Mouse (Mus musculus) left cerebral cortex, adult 18-20 months (tissue): ENCODE data around the gene Zfp592. TPM values are rescaled to one million over a fixed set of nuclear protein-coding genes. Genes with fewer than 3 reads are reported as not detected.
A peak's percentile ranks its signal among the peaks of the same experiment; 100 is the strongest.

Experiments
- DNase-seq, 2 experiments: peaks; one replicate each; pipeline ENCODE4 v3.0.0; 2021 to 2022; ENCODE audit warnings: low spot score in 2 of 2, mixed read lengths in 1 of 2
- total RNA-seq, 2 experiments: library from RNA; stranded (reverse); gene quantifications; 2 replicates each; pipeline ENCODE4 v1.2.3; 2021

Gene Zfp592
- total RNA-seq, 2 experiments from 2014 or later: 19.3 to 20.0 TPM

GRCm38 (mm10) chr7:80992631-80992979 lies 876 bp upstream of the Zfp592 start:
- DNase-seq: peak in 1 of 2 experiments; percentile 11

DNA sequence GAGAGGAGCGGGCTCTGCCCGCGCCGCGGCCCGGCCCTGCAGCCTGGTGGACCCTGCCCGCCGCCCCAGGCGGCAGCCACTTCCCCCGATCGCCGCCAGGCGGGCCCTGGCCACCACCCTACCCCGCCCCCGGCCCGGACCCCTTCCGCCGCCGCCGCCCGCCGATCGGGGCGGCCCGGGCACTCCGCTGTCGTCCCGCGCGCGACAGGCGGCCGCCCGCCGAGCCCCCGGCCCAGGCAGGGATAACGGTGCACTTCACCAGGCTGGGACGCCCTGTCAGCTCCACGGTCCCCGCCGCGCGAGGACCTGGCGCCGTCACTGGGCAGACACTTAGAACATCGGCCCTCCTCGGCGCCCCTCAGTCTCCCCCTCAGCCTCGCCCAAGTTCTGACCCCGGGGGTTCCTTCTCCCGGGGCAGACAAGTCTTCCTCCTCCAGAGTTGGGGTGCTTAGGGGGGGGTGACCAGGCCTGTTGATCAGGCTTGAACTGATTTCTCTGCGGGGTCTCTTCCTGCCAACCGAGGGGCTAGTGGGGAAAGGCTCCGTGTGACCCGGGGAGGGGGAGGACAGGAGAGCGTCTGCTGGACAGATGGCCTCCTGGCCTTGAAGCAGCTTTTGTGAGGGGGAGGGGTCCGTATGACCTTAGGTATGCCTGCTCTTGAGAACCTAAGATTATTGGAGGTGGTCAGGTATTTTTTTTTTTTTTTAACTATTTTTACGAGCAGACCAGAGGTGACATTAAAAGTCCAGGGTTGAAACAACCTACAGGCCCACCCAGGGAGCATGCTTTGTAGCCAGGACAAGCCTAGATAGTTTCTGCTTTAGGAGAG lies 567 bp downstream of the Zfp592 start:
- no peak for DNase-seq

- no peak for DNase-seq
Observed at GRCm38 (mm10) chr7:80994663-80995005, 1.2 kb downstream of the Zfp592 start.

- no peak for DNase-seq
Observed at GRCm38 (mm10) chr7:80995266-80996146, 2.0 kb downstream of the Zfp592 start.

- no peak for DNase-seq
Observed at GRCm38 (mm10) chr7:80997776-80998175, 4.3 kb downstream of the Zfp592 start.

DNA sequence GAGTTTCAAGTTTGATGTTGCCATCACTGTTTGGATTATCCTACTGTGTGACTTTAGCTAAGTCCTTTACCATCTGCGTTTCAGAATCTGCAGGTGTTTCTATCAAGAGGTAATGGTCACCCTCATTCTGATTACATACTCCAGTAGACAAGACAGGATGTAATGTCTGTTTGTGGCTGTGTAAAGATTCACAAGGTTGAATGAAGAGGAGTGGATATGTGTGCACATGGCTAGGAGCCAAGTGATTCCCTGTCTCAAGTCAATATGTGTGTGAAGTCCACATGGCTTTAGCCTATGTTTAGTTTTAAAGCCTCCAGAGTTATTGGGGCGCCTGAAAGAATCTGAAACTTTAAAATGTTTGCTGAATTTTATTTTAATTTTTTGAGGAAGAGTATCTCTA lies 6.1 kb downstream of the Zfp592 start:
- DNase-seq: no peak

DNA sequence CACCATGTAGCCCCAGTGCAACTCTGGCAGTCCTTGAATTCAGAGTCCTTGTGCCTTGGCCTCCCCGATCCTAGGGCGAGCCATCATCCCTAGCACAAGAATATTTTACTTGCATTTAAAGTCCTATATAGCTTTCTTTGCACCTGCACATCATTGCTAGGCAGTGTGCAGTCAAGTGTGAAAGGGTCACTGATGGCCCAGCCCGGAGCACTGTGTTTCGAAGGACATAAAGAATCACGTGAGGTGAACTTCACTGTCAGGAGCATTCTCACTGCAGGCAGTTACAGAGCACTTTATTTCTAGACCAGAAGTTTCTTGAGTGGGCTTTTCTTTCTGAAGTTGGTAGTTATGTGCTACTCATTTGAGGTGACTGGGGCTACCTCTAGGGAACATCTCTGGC lies 8.4 kb downstream of the Zfp592 start:
- no peak for DNase-seq

- no peak for DNase-seq
Observed at GRCm38 (mm10) chr7:81004556-81005079, 11.1 kb downstream of the Zfp592 start.

DNA sequence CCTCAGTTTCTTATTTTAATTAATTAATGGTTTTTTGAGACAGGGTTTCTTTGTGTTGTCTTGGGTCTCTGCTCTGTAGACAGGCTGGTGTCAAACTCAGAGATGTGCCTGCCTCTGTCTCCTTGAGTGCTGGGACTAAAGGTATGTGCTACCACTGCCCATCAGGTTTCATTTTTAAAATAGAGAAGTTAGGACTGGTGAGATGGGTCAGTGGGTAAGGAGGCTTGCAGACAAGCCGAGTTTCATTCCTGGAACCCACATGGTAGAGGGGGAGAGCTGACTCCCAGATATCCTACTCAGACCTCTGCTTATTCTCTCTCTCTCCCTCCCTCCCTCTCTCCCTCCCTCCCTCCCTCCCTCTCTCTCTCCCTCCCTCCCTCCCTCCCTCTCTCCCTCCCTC lies 12.5 kb downstream of the Zfp592 start:
- no peak for DNase-seq

- DNase-seq: no peak
Observed at GRCm38 (mm10) chr7:81008285-81008684, 14.8 kb downstream of the Zfp592 start.

DNA sequence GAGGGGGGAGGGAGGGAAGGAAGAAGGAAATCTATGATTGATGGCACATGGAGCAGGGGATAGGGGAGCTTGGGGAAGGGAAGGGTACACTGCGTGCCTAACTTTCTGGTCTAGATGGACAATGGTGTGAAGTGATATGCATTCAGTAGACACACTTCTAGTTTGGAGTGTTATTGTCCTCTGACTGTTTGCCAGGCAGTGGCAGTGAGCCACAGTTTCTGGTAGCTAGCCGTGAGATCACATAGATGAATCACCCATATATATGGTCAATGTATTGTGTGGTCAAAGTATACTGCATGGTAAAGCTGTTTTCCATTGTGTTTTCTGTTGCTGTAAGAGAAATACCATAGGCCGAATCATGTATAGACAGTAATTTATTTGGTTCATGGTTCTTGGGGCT lies 18.1 kb downstream of the Zfp592 start:
- no peak for DNase-seq

- DNase-seq: no peak
Observed at GRCm38 (mm10) chr7:81020307-81020706, 26.8 kb downstream of the Zfp592 start.

GRCm38 (mm10) chr7:81022731-81023130 lies 29.2 kb downstream of the Zfp592 start:
- DNase-seq: no peak

GRCm38 (mm10) chr7:81024118-81024517 lies 30.6 kb downstream of the Zfp592 start:
- DNase-seq: no peak

GRCm38 (mm10) chr7:81024651-81025050 lies 31.2 kb downstream of the Zfp592 start:
- DNase-seq: no peak

GRCm38 (mm10) chr7:81025751-81026150 lies 32.3 kb downstream of the Zfp592 start:
- no peak for DNase-seq

- DNase-seq: no peak
Observed at GRCm38 (mm10) chr7:81039711-81040110, 46.2 kb downstream of the Zfp592 start.

DNA sequence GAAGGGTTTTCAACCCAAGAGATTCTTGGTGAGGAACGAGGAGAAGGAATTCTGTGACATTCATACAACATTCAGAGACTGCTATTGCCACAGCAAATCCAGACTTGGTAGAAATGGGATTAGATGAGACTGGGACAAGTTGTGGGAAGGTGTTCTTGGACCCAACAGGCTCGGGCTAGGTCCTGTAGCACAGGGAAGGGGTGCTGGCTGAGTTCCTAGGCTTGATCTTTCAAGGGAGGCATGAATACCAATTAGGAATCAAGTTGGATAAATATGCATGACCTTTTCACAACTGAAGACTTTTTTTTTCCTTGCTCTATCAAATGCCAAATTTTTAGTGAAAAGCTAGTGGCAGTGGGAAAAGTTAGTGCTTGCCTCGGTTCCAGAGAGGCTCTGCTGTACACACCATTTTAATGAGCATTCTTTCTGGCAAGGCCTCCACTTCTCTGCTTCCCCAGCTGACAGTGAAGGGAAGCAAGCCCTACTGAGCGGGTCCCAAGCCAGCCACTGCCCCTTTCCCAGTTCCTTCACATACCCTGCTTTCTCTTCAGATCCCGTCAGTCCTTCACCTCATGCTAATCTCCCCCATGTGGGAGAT lies 49.6 kb downstream of the Zfp592 start:
- no peak for DNase-seq

GRCm38 (mm10) chr7:81047847-81048246 lies 54.4 kb downstream of the Zfp592 start:
- DNase-seq: no peak

- no peak for DNase-seq
Observed at GRCm38 (mm10) chr7:81048513-81048912, 55.0 kb downstream of the Zfp592 start.

GRCm38 (mm10) chr7:81049966-81050365 lies 56.5 kb downstream of the Zfp592 start:
- DNase-seq: no peak
